Mouse (Mus musculus) right cerebral cortex, postnatal 10 days (tissue): ENCODE results near the gene Tdrd12.
A peak's percentile ranks its signal among the peaks of the same experiment; 100 is the strongest.
"Not testable (repeated sequence)": the region's sequence is repeated elsewhere in the genome, so short reads cannot be mapped to it uniquely, and the experiment has no call there.

ENCODE experiments used
- DNase-seq, 2 experiments: peaks; one replicate each; pipeline ENCODE4 v3.0.0; 2021; ENCODE audit warnings: low spot score in 2 of 2

The Tdrd12 gene

GRCm38 (mm10) chr7:35555224-35556204 is 18.0 kb upstream of the Tdrd12 start:
- peak; percentile 93 to 94 for DNase-seq

- DNase-seq, result peak; percentile 63 to 66
These were observed 17.1 kb upstream of the Tdrd12 start for GRCm38 (mm10) chr7:35554605-35555175.

GRCm38 (mm10) chr7:35553751-35554604 is 16.4 kb upstream of the Tdrd12 start:
- peak; percentile 51 to 58 for DNase-seq

GRCm38 (mm10) chr7:35545881-35546280 is 8.3 kb upstream of the Tdrd12 start:
- DNase-seq, result peak; percentile 73

- no peak for DNase-seq
These were observed 1.6 kb downstream of the Tdrd12 start for GRCm38 (mm10) chr7:35535750-35536512.

GRCm38 (mm10) chr7:35530544-35530943 is 7.0 kb downstream of the Tdrd12 start:
- not testable (repeated sequence) for DNase-seq

GRCm38 (mm10) chr7:35530026-35530425 is 7.5 kb downstream of the Tdrd12 start:
- DNase-seq, result no peak

GRCm38 (mm10) chr7:35526795-35527194 is 10.8 kb downstream of the Tdrd12 start:
- no peak for DNase-seq

- peak; percentile 28 to 36 for DNase-seq
These were observed 35.5 kb downstream of the Tdrd12 start for GRCm38 (mm10) chr7:35501995-35502394.

GRCm38 (mm10) chr7:35497516-35497915 is 40.0 kb downstream of the Tdrd12 start:
- DNase-seq, result peak; percentile 26 to 43

- DNase-seq, result no peak
These were observed 46.5 kb downstream of the Tdrd12 start for GRCm38 (mm10) chr7:35491005-35491404.

- no peak for DNase-seq
These were observed 47.4 kb downstream of the Tdrd12 start for GRCm38 (mm10) chr7:35490186-35490585.

- DNase-seq, result no peak
These were observed 51.0 kb downstream of the Tdrd12 start for GRCm38 (mm10) chr7:35486553-35486952.

- no peak for DNase-seq
These were observed 52.4 kb downstream of the Tdrd12 start for GRCm38 (mm10) chr7:35485126-35485525.

GRCm38 (mm10) chr7:35476457-35476856 is 61.1 kb downstream of the Tdrd12 start:
- no peak for DNase-seq

GRCm38 (mm10) chr7:35470794-35471193 is 66.8 kb downstream of the Tdrd12 start:
- no peak for DNase-seq

- no peak for DNase-seq
These were observed 69.7 kb downstream of the Tdrd12 start for GRCm38 (mm10) chr7:35467856-35468255.

- DNase-seq, result peak in 1 of 2 experiments; percentile 30
These were observed 72.5 kb downstream of the Tdrd12 start for GRCm38 (mm10) chr7:35465027-35465426.

GRCm38 (mm10) chr7:35460971-35461370 is 76.6 kb downstream of the Tdrd12 start:
- DNase-seq, result no peak

- DNase-seq, result no peak
These were observed 81.3 kb downstream of the Tdrd12 start for GRCm38 (mm10) chr7:35456091-35456814.
